Mouse (Mus musculus) urinary bladder, postnatal 4 days (tissue): ENCODE measurements at regions not wholly inside any gene's neighbourhood (a gene's known extent, or its start where the extent isn't known, plus 50 kb on each side); places are given as distances from the start of the nearest gene placed in this dataset.
"Not testable (repeated sequence)": the region's sequence is repeated elsewhere in the genome, so short reads cannot be mapped to it uniquely, and the experiment has no call there.

Experiments
- DNase-seq, 2 experiments: peaks; one replicate each; pipeline ENCODE4 v3.0.0; 2021 to 2022; ENCODE audit warnings: low spot score in 2 of 2

DNA sequence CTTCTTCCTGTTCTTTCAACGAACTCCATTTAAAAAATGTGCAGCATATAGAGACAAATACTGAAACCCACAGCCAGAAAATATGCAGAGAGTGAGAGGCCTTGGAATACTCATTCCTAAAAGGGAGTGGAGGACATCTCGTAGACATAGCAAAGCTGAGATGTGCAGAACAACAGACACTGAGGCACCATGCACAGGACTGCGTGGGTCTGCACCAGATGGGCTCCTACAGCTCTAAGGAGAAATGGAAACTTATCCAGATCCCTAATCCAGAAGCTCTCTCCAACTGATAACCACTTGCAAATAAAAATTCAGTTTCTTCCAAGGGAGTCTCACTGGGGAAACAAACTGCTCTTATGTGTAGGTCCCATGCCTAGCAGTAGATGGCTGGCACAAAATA is 101.6 kb downstream of the Slc25a24 start:
- no peak for DNase-seq

DNA sequence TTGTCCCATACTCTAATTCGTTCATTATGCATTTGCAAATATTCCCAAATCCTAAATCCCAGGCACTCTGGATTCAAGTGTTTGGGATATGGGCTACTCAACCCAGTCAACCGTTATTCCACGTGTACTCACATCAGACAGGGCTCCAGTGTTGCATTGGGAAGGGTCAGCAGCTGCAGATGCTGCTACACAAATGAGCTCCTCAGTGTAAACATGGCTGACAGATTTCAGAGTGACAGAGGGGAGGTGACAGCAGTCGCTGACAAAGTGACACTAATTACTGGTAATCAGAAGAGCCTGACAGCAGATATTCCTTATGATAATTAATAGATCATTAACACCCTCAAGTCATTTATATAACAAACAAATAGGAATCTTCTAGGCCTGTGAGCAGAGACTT is 106.2 kb upstream of the Vav3 start:
- no peak for DNase-seq

DNA sequence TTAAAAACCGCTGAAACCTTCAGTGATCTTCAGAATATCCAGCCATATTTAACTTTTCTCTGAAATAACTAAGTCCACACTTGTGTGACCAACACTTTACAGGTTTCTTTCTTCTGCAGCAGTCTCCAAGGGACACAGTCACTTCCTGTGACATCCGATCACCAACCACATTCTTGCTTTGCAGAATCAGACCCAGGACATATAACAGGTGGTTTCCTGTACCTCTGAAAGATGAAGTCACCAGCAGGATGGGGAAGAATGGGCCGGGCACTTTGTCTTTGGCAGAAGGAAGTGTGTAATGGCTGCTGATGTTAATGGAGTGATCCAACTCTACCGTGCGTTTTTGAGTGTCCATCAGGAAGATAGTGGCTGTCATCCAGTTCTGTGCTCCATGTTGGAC is 103.5 kb upstream of the Vav3 start:
- no peak for DNase-seq

DNA sequence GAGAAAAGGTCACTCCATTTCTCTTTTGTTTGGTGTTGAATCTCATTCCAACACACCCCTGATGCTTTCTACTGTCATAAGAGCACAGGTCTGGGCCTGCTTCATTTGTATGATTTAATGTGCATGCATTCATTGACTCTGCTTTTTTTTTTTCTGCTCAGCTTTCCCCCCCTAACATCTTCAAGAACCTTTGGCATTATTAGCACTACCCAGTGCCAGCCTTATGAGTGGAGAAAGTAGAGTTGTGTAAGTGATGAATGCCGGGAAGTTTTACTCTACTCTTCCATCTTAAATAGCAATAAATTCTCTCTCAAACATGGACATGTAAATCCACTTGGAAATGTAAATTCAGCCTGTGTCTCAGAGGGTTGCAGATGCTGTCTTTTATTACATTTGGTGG is 97.0 kb upstream of the Vav3 start:
- no peak for DNase-seq

DNA sequence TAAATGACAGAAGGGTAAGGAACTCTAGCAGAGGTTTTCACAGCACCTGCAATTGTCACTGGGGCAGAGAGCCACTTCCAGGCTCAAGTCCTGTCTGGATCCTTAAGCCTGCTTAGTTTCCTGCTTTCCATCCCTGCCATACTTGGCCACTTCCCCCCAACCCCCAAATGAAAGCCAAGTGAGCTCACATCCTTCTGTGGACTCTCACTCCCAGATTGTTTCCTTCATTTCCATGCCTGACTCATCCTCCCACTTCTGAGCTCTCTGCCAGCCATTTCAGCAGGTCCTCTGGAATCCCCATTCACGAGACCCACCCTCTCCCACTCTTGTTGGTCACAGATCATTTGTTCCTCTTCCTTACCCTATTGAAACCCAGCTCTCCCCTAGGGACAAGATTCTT is 91.7 kb upstream of the Vav3 start:
- DNase-seq = no peak

DNA sequence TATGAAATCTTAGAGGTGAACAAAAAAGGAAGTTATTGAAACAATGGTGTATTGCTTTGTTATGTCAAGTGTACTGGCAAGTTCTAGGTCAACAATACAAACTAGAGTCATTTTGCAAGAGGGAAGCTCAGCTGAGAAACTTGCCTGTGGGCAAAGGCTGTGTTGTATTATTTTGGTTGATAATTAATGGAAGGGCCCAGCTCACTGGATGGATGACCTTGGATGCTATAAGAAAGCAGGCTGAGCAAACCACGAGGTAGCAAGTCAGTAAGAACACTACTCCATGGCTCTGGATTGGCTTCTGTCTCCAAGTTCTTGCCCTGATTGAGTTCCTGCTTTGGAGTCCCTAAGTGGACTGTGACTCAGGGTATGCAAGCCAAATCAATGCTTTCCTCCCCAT is 91.1 kb upstream of the Vav3 start:
- DNase-seq = no peak

DNA sequence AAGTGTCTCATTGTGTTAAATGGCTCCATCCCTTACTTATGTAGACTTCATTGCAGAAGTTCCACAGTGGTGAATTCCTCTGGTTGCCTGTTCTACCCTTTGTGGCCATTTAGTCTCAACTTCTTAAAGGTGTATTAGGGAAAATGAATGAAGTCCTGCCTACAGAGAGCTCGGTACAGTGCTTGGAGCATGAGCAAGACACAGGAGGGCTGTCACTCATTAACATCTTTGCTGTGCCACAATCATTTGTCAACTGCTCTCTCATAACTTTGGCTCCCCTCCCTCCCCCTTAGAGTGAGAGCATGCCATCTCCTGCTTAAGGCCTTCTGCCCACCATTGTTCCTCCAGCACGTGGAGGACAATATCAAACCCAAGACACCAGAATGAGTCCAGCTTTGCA is 90.5 kb upstream of the Vav3 start:
- DNase-seq = no peak

DNA sequence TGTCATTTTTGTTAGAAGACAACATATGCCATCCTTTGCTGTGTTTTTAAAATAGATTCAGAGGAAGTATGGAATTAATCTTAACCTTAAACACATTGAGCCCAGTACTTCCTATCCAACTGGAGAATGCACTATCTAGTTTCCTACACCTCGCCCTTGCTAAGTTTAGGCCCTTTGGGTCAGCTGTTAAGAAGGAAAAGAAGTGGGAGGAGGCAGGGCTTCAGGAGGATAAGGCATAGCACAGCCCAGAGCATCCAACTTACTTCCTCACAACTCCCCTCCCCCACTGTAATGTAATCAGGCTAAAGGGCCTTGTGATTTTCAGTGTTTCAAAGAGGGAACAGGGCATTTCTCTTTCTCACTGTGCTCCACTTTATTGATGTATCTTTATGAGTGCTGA is 88.7 kb upstream of the Vav3 start:
- DNase-seq = no peak

DNA sequence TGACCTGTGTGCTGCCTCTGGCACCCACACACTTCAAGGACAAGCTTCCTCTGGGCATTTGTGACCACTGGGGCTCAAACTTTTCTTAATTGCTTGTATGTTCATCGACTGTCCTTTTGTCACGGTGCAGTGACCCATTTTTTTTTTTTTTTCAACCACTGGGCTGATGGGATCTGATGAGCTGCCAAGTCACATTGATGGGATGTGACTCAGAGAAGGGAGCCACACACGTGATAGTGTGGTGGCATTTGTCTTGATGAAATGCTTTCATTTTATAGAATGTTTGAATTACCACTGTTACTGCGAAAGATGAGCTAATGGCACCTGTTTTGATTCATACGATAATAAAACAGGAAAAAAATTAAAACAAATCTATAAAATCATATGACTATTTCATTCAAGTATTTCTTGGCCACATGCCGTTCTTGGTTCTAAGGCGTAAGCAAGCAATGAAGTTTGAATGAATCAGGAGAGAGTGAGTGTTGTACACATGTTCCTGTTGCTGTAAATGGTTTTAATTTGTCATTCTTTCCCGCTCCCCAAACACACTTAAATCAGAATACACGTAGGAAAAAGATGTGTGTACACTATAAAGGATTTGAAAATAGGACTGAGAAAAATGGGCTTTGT is 86.3 kb upstream of the Vav3 start:
- DNase-seq = no peak

DNA sequence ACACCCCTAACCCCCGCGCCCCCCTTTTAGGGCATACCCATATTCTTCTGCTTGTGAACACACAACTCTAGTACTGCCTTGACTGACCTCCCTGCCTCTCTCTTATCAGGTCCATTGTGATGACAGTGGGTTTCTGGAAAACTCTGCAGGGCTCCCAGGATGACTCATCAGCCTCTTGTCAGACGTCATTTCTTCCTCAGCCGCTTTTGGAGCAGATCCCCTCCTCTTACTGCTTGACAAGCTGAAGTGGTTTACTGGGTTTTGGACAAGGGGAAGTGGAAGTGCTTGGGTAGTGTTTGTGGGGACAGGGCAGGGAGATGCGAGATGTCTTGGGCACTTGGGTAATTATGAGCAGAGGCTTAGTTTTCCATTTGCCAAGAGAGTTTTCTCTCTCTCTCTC is 85.5 kb upstream of the Vav3 start:
- no peak for DNase-seq

DNA sequence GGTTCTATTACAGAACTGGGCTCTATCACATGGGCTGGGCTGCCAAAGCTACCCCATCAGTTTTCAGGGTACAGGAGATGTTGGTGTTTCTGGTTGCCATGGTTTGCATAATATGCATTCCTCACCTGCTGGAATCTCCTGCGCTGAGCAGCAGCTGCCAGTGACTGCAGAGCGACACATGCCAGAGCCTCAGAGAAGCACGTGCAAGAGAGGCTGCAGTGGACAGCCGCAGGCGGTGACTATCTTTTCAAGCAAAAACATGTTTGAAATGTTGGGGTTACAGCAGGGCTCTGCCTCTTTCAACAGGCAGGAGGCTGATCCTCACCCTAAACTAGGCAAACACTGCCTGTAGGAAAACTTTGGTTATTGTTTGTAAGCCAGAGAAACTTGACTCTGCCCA is 83.7 kb upstream of the Vav3 start:
- DNase-seq = no peak

DNA sequence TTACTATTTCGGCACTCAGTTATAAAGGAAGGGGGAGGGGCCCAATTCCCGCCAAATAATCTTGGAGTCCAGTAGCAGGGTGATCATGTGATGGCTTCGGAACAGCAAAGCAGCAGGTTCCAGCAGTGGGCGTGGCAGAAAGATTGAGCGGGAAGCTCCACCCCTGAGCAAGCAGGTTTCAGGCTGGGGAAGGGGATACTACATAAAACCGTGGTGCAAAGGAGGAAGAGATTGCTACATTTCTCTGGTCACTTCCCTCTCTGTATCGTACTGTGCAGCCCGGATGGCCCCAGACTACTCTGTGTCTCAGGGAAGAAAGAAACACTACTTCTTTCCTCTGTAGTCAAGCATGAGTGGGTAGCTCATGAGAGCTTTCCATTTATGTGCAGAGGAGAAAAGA is 73.5 kb upstream of the Vav3 start:
- not testable (repeated sequence) for DNase-seq

DNA sequence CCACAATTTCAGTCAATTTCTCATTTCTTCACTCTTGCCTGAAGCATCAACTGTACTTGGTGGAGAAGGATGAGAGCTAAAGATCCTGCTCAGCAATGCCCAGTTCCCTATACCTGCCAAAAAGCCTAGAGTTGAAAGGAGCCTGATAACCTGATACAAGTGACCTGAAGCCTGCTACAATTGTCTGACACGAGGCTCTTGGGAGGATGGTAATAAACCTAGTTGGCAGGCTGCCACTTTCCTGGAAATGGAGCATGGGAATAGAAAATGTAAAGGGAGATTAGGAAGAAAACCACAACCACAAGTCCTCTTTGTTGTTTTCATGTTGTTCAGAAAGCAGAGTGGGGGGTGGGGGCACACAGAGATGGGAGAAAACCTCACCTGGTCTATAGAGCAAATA is 69.7 kb upstream of the Vav3 start:
- DNase-seq = no peak

DNA sequence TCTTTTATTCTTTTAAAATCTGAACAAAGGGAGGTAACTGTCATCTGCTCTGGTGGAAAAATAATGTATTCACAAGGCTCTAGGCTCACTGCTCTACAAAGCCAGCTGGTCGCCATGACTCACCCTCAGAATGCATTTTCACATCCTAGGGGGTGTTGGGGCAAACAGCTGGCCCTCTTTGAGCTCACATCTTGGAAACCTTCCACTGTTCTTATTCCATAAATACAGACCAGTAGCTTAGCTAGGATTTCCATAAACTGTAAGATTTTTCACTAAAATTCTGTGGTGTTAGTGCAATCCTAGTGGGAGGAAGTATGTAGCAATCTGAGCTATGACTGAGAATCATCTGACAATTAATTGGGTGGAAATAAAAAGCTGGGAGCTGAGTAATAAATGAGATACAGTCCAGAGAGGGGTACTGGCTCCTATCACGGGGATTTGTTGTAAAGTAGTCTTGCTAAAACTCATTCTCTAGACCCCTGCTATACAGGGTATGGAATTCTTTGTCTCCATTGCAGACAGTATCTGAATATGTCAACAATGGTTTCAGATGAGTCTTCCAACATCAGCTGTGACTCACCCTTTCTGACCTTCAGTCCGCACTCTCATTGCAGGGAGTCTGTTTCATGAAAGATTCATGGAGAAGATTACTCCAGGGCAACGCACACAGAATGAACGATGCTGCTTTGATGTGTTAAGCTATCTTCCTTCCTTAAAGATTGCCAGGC is 67.2 kb upstream of the Vav3 start:
- no peak for DNase-seq

DNA sequence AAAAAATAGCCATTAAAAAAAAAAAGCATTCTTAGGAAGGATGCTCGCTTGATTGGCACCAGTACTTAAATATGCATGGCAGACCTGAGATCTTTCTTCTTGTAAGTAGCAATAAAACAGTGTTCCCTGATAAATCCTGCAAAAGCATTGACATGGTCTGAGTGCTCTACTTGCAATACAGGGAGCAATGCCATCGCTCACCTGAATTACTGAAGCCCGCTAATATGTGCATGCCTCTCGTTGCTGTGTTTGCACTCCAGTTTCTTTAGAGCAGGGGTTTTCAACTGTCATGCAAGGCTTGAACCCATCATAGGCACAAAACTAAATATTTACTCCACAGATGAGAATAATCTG is 66.7 kb upstream of the Vav3 start:
- DNase-seq = no peak

DNA sequence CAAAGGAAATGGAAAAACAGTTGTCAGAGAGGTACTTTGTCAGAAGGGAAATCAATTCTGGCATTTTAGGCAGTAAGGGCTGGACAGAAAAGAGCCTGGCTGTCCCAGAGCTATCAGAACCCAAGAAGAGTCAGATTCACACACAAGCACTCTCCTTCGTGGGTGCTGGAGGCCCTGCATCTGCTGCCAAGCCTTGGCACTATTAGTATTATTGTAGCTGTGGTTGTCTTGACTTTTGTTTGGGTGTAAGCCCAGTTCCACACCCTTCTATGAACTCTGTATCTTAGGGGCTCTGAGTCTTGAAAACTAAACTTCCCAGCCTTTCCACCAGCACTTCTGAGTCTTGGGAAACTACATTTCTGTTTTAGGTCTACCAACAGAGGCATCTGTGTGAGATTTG is 61.4 kb upstream of the Vav3 start:
- no peak for DNase-seq

DNA sequence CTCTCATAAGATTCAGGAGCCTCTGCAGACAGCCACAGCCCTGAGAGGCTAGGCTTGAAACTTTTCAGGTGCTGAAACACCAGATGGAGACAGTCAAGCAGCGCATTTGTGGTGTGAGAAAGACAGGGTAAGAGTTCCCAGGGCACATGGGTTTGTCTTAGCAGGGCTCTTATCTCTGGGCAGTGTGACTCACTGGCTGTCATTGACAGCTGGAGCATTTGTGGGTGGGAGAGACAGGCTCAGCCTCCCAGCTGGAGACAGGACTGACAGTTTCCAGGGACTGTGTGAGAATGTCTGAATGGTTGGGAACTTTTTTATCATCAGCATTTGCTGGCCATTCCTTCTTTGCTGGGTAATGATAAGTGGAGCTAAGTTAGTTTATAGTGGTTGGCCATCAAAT is 53.9 kb upstream of the Vav3 start:
- peak in 1 of 2 experiments; percentile 24 for DNase-seq
